Comparison of ENCODE assay signal across 8 mouse cellular contexts in the genomic region with DNA sequence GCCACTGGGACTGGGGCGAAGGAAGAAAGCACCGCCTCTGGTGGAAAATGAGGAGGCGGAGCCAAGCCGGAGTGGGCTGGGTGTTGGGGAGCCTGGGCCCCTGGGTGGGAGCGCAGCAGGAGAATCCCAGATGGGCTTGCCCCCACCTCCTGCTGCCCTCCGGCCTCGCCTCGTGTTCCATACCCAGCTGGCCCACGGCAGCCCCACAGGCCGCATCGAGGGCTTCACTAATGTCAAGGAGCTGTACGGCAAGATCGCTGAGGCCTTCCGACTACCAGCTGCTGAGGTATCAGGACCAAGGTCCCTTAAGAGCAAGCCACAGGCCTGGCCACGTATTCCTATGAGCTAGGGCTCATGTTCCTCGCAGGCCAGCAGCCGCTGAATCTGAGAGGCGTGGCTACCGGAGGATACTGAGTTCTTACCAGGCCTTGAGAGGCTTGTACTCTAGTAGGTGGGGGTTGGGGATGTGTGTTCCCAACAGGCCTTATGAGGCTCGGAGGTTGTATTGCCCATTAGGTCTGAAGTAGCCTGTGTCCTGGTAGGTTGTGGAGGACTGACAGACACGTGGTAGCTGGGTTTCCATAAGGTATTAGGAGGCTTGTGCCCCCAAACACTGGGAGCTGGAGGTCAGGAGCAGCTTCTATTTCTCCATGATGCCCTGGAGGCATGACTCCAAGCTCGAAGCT. TPM values are rescaled to one million over a fixed set of nuclear protein-coding genes. Genes with fewer than 3 reads are reported as not detected.
DNase-seq lines count a peak whose midpoint lies in the region; ATAC-seq and TF ChIP-seq lines count a peak whose summit lies in the region.

No protein-coding gene starts in this region.

- no peaks in the 10 kb centered on the region for H3K9me3 ChIP-seq in forebrain, embryonic 14.5 days (replicated peaks; ENCODE audit: control insufficient read depth, low read length)
- no peaks in the 10 kb centered on the region for H3K9me3 ChIP-seq in kidney, embryonic 16.5 days (ENCODE audit: low read length)

- 0 out of 2 replicates have a peak, but pooled peaks have one; percentile 6 for ATAC-seq in forebrain, embryonic 14.5 days
- ATAC-seq in kidney, embryonic 16.5 days (ENCODE audit: low FRiP score, low TSS enrichment), result peak; percentile 10

- H3K4me2 ChIP-seq in forebrain, embryonic 14.5 days (ENCODE audit: low read length), result peak overlapping the region; percentile 2; the same call in 1 of the 2 replicates
- peak overlapping the region; percentile 48 for H3K4me2 ChIP-seq in kidney, embryonic 16.5 days (replicated peaks; ENCODE audit: low read depth, low read length)

- H3K4me1 ChIP-seq in forebrain, embryonic 14.5 days (ENCODE audit: control insufficient read depth, insufficient read depth, low read length), result peaks cover 9% of the 10 kb centered on the region
- peaks cover 67% of the 10 kb centered on the region for H3K4me1 ChIP-seq in kidney, embryonic 16.5 days (ENCODE audit: insufficient read depth, low read length)

- H3K9ac ChIP-seq in forebrain, embryonic 14.5 days (ENCODE audit: low read length), result peak overlapping the region; percentile 35; the same call in 1 of the 2 replicates
- H3K9ac ChIP-seq in kidney, embryonic 16.5 days (replicated peaks; ENCODE audit: low read length), result peak overlapping the region; percentile 62

- no peaks in the 10 kb centered on the region for H3K27me3 ChIP-seq in forebrain, embryonic 14.5 days (replicated peaks; ENCODE audit: control insufficient read depth, insufficient read depth, low read length)
- no peaks in the 10 kb centered on the region for H3K27me3 ChIP-seq in kidney, embryonic 16.5 days (ENCODE audit: insufficient read depth, low read length)

- no peak for TF ChIP-seq CTCF in left cerebral cortex, adult 2 months (IDR thresholded peaks at IDR 0.05)

- peaks cover 23% of the 10 kb centered on the region for H3K36me3 ChIP-seq in forebrain, embryonic 14.5 days (ENCODE audit: control insufficient read depth, insufficient read depth, low read length)
- peaks cover 9% of the 10 kb centered on the region for H3K36me3 ChIP-seq in kidney, embryonic 16.5 days (ENCODE audit: insufficient read depth, low read length)

- 17% methylated on average over 22 of the region's 22 CpGs for WGBS in forebrain, embryonic 14.5 days
- WGBS in kidney, embryonic 16.5 days, result 16% methylated on average over 22 of the region's 22 CpGs

- no peak overlapping the region for H3K4me3 ChIP-seq in left cerebral cortex, adult 2 months
- no peak overlapping the region for H3K4me3 ChIP-seq in forebrain, embryonic 14.5 days (ENCODE audit: low read depth, low read length)
- peak overlapping the region; percentile 30 for H3K4me3 ChIP-seq in kidney, embryonic 16.5 days (ENCODE audit: low read length)

- DNase-seq in left cerebral cortex, adult 2 months (ENCODE audit: extremely low spot score in 1 of 2, low spot score in 2 of 2), result no peak
- DNase-seq in left cerebral cortex, adult 18-20 months (ENCODE audit: low spot score in 2 of 2), result no peak
- no peak for DNase-seq in forebrain, embryonic 14.5 days (ENCODE audit: low spot score)
- DNase-seq in lung, postnatal 4 days, result peak; percentile 46 to 65
- no peak for DNase-seq in left cerebral cortex, adult 11 months (ENCODE audit: low spot score)
- DNase-seq in frontal cortex, adult 2 months (ENCODE audit: extremely low spot score in 1 of 2, low spot score in 1 of 2), result no peak
- no peak for DNase-seq in right cerebral cortex, postnatal 25 days

- intact Hi-C loops in left cerebral cortex, adult 2 months (cut with DNase I), result loop anchor here (5.0 kb wide), 1 partner anchor 61 kb away; no protein-coding TSS in a partner anchor

- H3K27ac ChIP-seq in left cerebral cortex, adult 2 months, result peak overlapping the region; percentile 71
- peak overlapping the region; percentile 10; the same call in 1 of the 2 replicates for H3K27ac ChIP-seq in forebrain, embryonic 14.5 days (ENCODE audit: low read depth, low read length)
- H3K27ac ChIP-seq in kidney, embryonic 16.5 days (ENCODE audit: low read length), result peak overlapping the region; percentile 92

RNA-seq across cellular contexts. Expression of a gene that starts 5.3 kb away (rescaled TPM):
- total RNA-seq in left cerebral cortex, adult 2 months (2021), result 1 to 10 TPM in 1 of 2 experiments, under 1 TPM in 1; 0.95 to 2.2 TPM
- 1 to 10 TPM; 1.2 to 1.6 TPM for total RNA-seq in left cerebral cortex, adult 18-20 months (2021)
- polyA plus RNA-seq in forebrain, embryonic 14.5 days (2014; fragmentation: Nextera tagmentation; extraction: Ambion mirVana), result 0.27 and 0.63 TPM in 2 replicates
- polyA plus RNA-seq in kidney, embryonic 16.5 days (2015; fragmentation: Nextera tagmentation; extraction: Ambion mirVana), result 3.1 and 4.0 TPM in 2 replicates
- polyA plus RNA-seq in frontal cortex, adult 2 months (2012; rRNA removed), result 2.2 TPM in 2 replicates

RNA-seq across cellular contexts. Expression of a gene that starts 8.7 kb away (rescaled TPM):
- 10 to 100 TPM; 84.6 to 88.2 TPM for total RNA-seq in left cerebral cortex, adult 2 months (2021)
- 10 to 100 TPM; 86.0 to 86.7 TPM for total RNA-seq in left cerebral cortex, adult 18-20 months (2021)
- polyA plus RNA-seq in forebrain, embryonic 14.5 days (2014; fragmentation: Nextera tagmentation; extraction: Ambion mirVana), result 108 and 122 TPM in 2 replicates
- 227 and 237 TPM in 2 replicates for polyA plus RNA-seq in kidney, embryonic 16.5 days (2015; fragmentation: Nextera tagmentation; extraction: Ambion mirVana)
- polyA plus RNA-seq in frontal cortex, adult 2 months (2012; rRNA removed), result 86.3 and 90.2 TPM in 2 replicates

RNA-seq across cellular contexts. Expression of a gene that starts 37.8 kb away (rescaled TPM):
- total RNA-seq in left cerebral cortex, adult 2 months (2021), result 10 to 100 TPM; 60.9 to 65.6 TPM
- total RNA-seq in left cerebral cortex, adult 18-20 months (2021), result 10 to 100 TPM; 53.9 to 65.2 TPM
- polyA plus RNA-seq in forebrain, embryonic 14.5 days (2014; fragmentation: Nextera tagmentation; extraction: Ambion mirVana), result 20.9 and 21.9 TPM in 2 replicates
- 31.3 and 33.6 TPM in 2 replicates for polyA plus RNA-seq in kidney, embryonic 16.5 days (2015; fragmentation: Nextera tagmentation; extraction: Ambion mirVana)
- polyA plus RNA-seq in frontal cortex, adult 2 months (2012; rRNA removed), result 51.9 and 61.9 TPM in 2 replicates

RNA-seq across cellular contexts. Expression of a gene that starts 53.1 kb away (rescaled TPM):
- 10 to 100 TPM; 50.1 to 71.0 TPM for total RNA-seq in left cerebral cortex, adult 2 months (2021)
- total RNA-seq in left cerebral cortex, adult 18-20 months (2021), result 10 to 100 TPM; 61.3 to 66.7 TPM
- 30.1 and 43.0 TPM in 2 replicates for polyA plus RNA-seq in forebrain, embryonic 14.5 days (2014; fragmentation: Nextera tagmentation; extraction: Ambion mirVana)
- 67.5 and 68.0 TPM in 2 replicates for polyA plus RNA-seq in kidney, embryonic 16.5 days (2015; fragmentation: Nextera tagmentation; extraction: Ambion mirVana)
- polyA plus RNA-seq in frontal cortex, adult 2 months (2012; rRNA removed), result 37.9 TPM in 2 replicates

RNA-seq across cellular contexts. Expression of a gene that starts 53.4 kb away (rescaled TPM):
- 100 to 1,000 TPM; 572 to 605 TPM for total RNA-seq in left cerebral cortex, adult 2 months (2021)
- total RNA-seq in left cerebral cortex, adult 18-20 months (2021), result 100 to 1,000 TPM; 600 to 661 TPM
- 806 and 815 TPM in 2 replicates for polyA plus RNA-seq in forebrain, embryonic 14.5 days (2014; fragmentation: Nextera tagmentation; extraction: Ambion mirVana)
- 631 and 669 TPM in 2 replicates for polyA plus RNA-seq in kidney, embryonic 16.5 days (2015; fragmentation: Nextera tagmentation; extraction: Ambion mirVana)
- polyA plus RNA-seq in frontal cortex, adult 2 months (2012; rRNA removed), result 779 and 879 TPM in 2 replicates

Comparison
In these comparisons a context has a peak if more than half of its experiments do, and no peak if none do; other contexts are left out.
1. DNase-seq: peak in lung, postnatal 4 days (2 of 2); none in left cerebral cortex, adult 2 months (0 of 2), left cerebral cortex, adult 18-20 months (0 of 2), forebrain, embryonic 14.5 days (single experiment), left cerebral cortex, adult 11 months (single experiment), frontal cortex, adult 2 months (0 of 2) and right cerebral cortex, postnatal 25 days (single experiment).
2. H3K27ac ChIP-seq: peak in every context shown above with its lines; median percentile 92 in kidney, embryonic 16.5 days; 71 in left cerebral cortex, adult 2 months; 10 in forebrain, embryonic 14.5 days.